Mouse (Mus musculus): ENCODE results near the gene Rpl18a. TPM values are rescaled to one million over a fixed set of nuclear protein-coding genes. Genes with fewer than 3 reads are reported as not detected.

Gene Rpl18a
- polyA plus RNA-seq, 1 experiment from 2014 or later: 2,427 TPM

GRCm38 (mm10) chr8:70905831-70906736 lies 8.9 kb upstream of the Rpl18a start, which contains the start of gene Map1s:
Gene Map1s, plus strand, starts transcription at chr8:70905932.
- Histone ChIP-seq H3K27me3 (ENCODE audit: control insufficient read depth, insufficient read depth, low read length) (no peaks in the 10 kb centered on the region), H3K36me3 (ENCODE audit: control insufficient read depth, insufficient read depth, low read length) (0 out of 2 replicates have a peak, but pooled peaks cover 3% of the 10 kb centered on the region), H3K4me3 (ENCODE audit: low read depth, low read length) (peak within 1 kb of the TSS; percentile 86), H3K4me1 (ENCODE audit: control insufficient read depth, insufficient read depth, low read length) (peaks cover 7% of the 10 kb centered on the region), H3K4me2 (ENCODE audit: low read depth, low read length) (peak within 1 kb of the TSS; percentile 92), H3K9ac (replicated peaks; ENCODE audit: low read depth, low read length) (peak within 1 kb of the TSS; percentile 90), H3K9me3 (ENCODE audit: control insufficient read depth, low read length) (no peaks in the 10 kb centered on the region), H3K27ac (ENCODE audit: low read depth, low read length) (peak within 1 kb of the TSS; percentile 92)
- under 1% methylated on average over 63 of the region's 86 CpGs for WGBS
- peak; percentile 95 for ATAC-seq (ENCODE audit: low read depth)

- 14% methylated on average over 8 of the region's 8 CpGs for WGBS
- peak overlapping the region; percentile 92 for H3K4me2 ChIP-seq (ENCODE audit: low read depth, low read length)
- ATAC-seq (ENCODE audit: low read depth): peak; percentile 39
- no peaks in the 10 kb centered on the region for H3K9me3 ChIP-seq (ENCODE audit: control insufficient read depth, low read length)
- H3K27ac ChIP-seq (ENCODE audit: low read depth, low read length): peak overlapping the region; percentile 92
- peak overlapping the region; percentile 90 for H3K9ac ChIP-seq (replicated peaks; ENCODE audit: low read depth, low read length)
- H3K4me1 ChIP-seq (ENCODE audit: control insufficient read depth, insufficient read depth, low read length): peaks cover 7% of the 10 kb centered on the region
- no peaks in the 10 kb centered on the region for H3K36me3 ChIP-seq (ENCODE audit: control insufficient read depth, insufficient read depth, low read length)
- H3K4me3 ChIP-seq (ENCODE audit: low read depth, low read length): peak overlapping the region; percentile 86
- no peaks in the 10 kb centered on the region for H3K27me3 ChIP-seq (ENCODE audit: control insufficient read depth, insufficient read depth, low read length)
Observed at GRCm38 (mm10) chr8:70905463-70905830, 8.2 kb upstream of the Rpl18a start.

- H3K27me3 ChIP-seq (ENCODE audit: control insufficient read depth, insufficient read depth, low read length): no peaks in the 10 kb centered on the region
- no peak overlapping the region for H3K9ac ChIP-seq (replicated peaks; ENCODE audit: low read depth, low read length)
- H3K4me3 ChIP-seq (ENCODE audit: low read depth, low read length): no peak overlapping the region
- no peak overlapping the region for H3K4me2 ChIP-seq (ENCODE audit: low read depth, low read length)
- 69% methylated on average over 4 of the region's 4 CpGs for WGBS
- no peaks in the 10 kb centered on the region for H3K9me3 ChIP-seq (ENCODE audit: control insufficient read depth, low read length)
- H3K4me1 ChIP-seq (ENCODE audit: control insufficient read depth, insufficient read depth, low read length): peaks cover 7% of the 10 kb centered on the region
- ATAC-seq (ENCODE audit: low read depth): no peak
- H3K36me3 ChIP-seq (ENCODE audit: control insufficient read depth, insufficient read depth, low read length): no peaks in the 10 kb centered on the region
- H3K27ac ChIP-seq (ENCODE audit: low read depth, low read length): no peak overlapping the region
Observed at GRCm38 (mm10) chr8:70904532-70904931, 7.3 kb upstream of the Rpl18a start.

- no peak for ATAC-seq (ENCODE audit: low read depth)
- no peak overlapping the region for H3K4me2 ChIP-seq (ENCODE audit: low read depth, low read length)
- H3K4me1 ChIP-seq (ENCODE audit: control insufficient read depth, insufficient read depth, low read length): peaks cover 8% of the 10 kb centered on the region
- no peak overlapping the region for H3K4me3 ChIP-seq (ENCODE audit: low read depth, low read length)
- H3K9me3 ChIP-seq (ENCODE audit: control insufficient read depth, low read length): no peaks in the 10 kb centered on the region
- H3K9ac ChIP-seq (replicated peaks; ENCODE audit: low read depth, low read length): no peak overlapping the region
- no peaks in the 10 kb centered on the region for H3K27me3 ChIP-seq (ENCODE audit: control insufficient read depth, insufficient read depth, low read length)
- no peak overlapping the region for H3K27ac ChIP-seq (ENCODE audit: low read depth, low read length)
- no peaks in the 10 kb centered on the region for H3K36me3 ChIP-seq (ENCODE audit: control insufficient read depth, insufficient read depth, low read length)
Observed at GRCm38 (mm10) chr8:70903582-70903981, 6.4 kb upstream of the Rpl18a start.

GRCm38 (mm10) chr8:70903112-70903511 lies 5.9 kb upstream of the Rpl18a start:
- WGBS: 45% methylated on average over 4 of the region's 4 CpGs
- Histone ChIP-seq H3K4me1 (ENCODE audit: control insufficient read depth, insufficient read depth, low read length) (peaks cover 13% of the 10 kb centered on the region), H3K36me3 (ENCODE audit: control insufficient read depth, insufficient read depth, low read length) (no peaks in the 10 kb centered on the region), H3K4me3 (ENCODE audit: low read depth, low read length) (no peak overlapping the region), H3K27ac (ENCODE audit: low read depth, low read length) (no peak overlapping the region), H3K9me3 (ENCODE audit: control insufficient read depth, low read length) (no peaks in the 10 kb centered on the region), H3K4me2 (ENCODE audit: low read depth, low read length) (no peak overlapping the region), H3K27me3 (ENCODE audit: control insufficient read depth, insufficient read depth, low read length) (no peaks in the 10 kb centered on the region), H3K9ac (replicated peaks; ENCODE audit: low read depth, low read length) (no peak overlapping the region)
- ATAC-seq (ENCODE audit: low read depth): no peak

GRCm38 (mm10) chr8:70902211-70902610 lies 5.0 kb upstream of the Rpl18a start:
- no peaks in the 10 kb centered on the region for H3K9me3 ChIP-seq (ENCODE audit: control insufficient read depth, low read length)
- H3K27ac ChIP-seq (ENCODE audit: low read depth, low read length): no peak overlapping the region
- H3K36me3 ChIP-seq (ENCODE audit: control insufficient read depth, insufficient read depth, low read length): no peaks in the 10 kb centered on the region
- no peak overlapping the region for H3K4me3 ChIP-seq (ENCODE audit: low read depth, low read length)
- H3K27me3 ChIP-seq (ENCODE audit: control insufficient read depth, insufficient read depth, low read length): no peaks in the 10 kb centered on the region
- ATAC-seq (ENCODE audit: low read depth): no peak
- H3K4me1 ChIP-seq (ENCODE audit: control insufficient read depth, insufficient read depth, low read length): peaks cover 13% of the 10 kb centered on the region
- no peak overlapping the region for H3K4me2 ChIP-seq (ENCODE audit: low read depth, low read length)
- 0 out of 2 replicates have a peak overlapping the region, but pooled peaks have one; percentile 11 for H3K9ac ChIP-seq (replicated peaks; ENCODE audit: low read depth, low read length)
- 36% methylated on average over 5 of the region's 5 CpGs for WGBS

- no peaks in the 10 kb centered on the region for H3K27me3 ChIP-seq (ENCODE audit: control insufficient read depth, insufficient read depth, low read length)
- no peak for ATAC-seq (ENCODE audit: low read depth)
- 77% methylated on average over 2 of the region's 2 CpGs for WGBS
Observed at GRCm38 (mm10) chr8:70900872-70901387, 3.7 kb upstream of the Rpl18a start.

GRCm38 (mm10) chr8:70899226-70899625 lies 2.0 kb upstream of the Rpl18a start:
- Histone ChIP-seq H3K9me3 (ENCODE audit: control insufficient read depth, low read length) (no peaks in the 10 kb centered on the region), H3K27me3 (ENCODE audit: control insufficient read depth, insufficient read depth, low read length) (no peaks in the 10 kb centered on the region), H3K4me2 (ENCODE audit: low read depth, low read length) (no peak overlapping the region), H3K36me3 (ENCODE audit: control insufficient read depth, insufficient read depth, low read length) (peaks cover 17% of the 10 kb centered on the region), H3K4me1 (ENCODE audit: control insufficient read depth, insufficient read depth, low read length) (peaks cover 11% of the 10 kb centered on the region), H3K9ac (replicated peaks; ENCODE audit: low read depth, low read length) (no peak overlapping the region), H3K27ac (ENCODE audit: low read depth, low read length) (no peak overlapping the region), H3K4me3 (ENCODE audit: low read depth, low read length) (no peak overlapping the region)
- ATAC-seq (ENCODE audit: low read depth): no peak
- 80% methylated on average over 2 of the region's 2 CpGs for WGBS

More at GRCm38 (mm10) chr8:70900872-70901387, 3.7 kb upstream of the Rpl18a start:
- H3K36me3 ChIP-seq (ENCODE audit: control insufficient read depth, insufficient read depth, low read length): no peaks in the 10 kb centered on the region
- H3K9me3 ChIP-seq (ENCODE audit: control insufficient read depth, low read length): no peaks in the 10 kb centered on the region
- no peak overlapping the region for H3K27ac ChIP-seq (ENCODE audit: low read depth, low read length)
- peaks cover 11% of the 10 kb centered on the region for H3K4me1 ChIP-seq (ENCODE audit: control insufficient read depth, insufficient read depth, low read length)
- H3K4me2 ChIP-seq (ENCODE audit: low read depth, low read length): no peak overlapping the region
- no peak overlapping the region for H3K9ac ChIP-seq (replicated peaks; ENCODE audit: low read depth, low read length)
- no peak overlapping the region for H3K4me3 ChIP-seq (ENCODE audit: low read depth, low read length)

GRCm38 (mm10) chr8:70898661-70899198 lies 1.5 kb upstream of the Rpl18a start:
- Histone ChIP-seq H3K36me3 (ENCODE audit: control insufficient read depth, insufficient read depth, low read length) (peaks cover 18% of the 10 kb centered on the region), H3K4me2 (ENCODE audit: low read depth, low read length) (no peak overlapping the region), H3K9me3 (ENCODE audit: control insufficient read depth, low read length) (no peaks in the 10 kb centered on the region), H3K27ac (ENCODE audit: low read depth, low read length) (no peak overlapping the region; the same call in 1 of the 2 replicates), H3K4me3 (ENCODE audit: low read depth, low read length) (peak overlapping the region; percentile 51; the same call in 1 of the 2 replicates), H3K9ac (replicated peaks; ENCODE audit: low read depth, low read length) (peak overlapping the region; percentile 46; the same call in 1 of the 2 replicates), H3K4me1 (ENCODE audit: control insufficient read depth, insufficient read depth, low read length) (peaks cover 11% of the 10 kb centered on the region), H3K27me3 (ENCODE audit: control insufficient read depth, insufficient read depth, low read length) (no peaks in the 10 kb centered on the region)
- no peak for ATAC-seq (ENCODE audit: low read depth)
- WGBS: 49% methylated on average over 2 of the region's 2 CpGs

All from neural tube, embryonic 14.5 days (tissue).